Comparison of ENCODE assay signal across 8 mouse cellular contexts in the genomic region with DNA sequence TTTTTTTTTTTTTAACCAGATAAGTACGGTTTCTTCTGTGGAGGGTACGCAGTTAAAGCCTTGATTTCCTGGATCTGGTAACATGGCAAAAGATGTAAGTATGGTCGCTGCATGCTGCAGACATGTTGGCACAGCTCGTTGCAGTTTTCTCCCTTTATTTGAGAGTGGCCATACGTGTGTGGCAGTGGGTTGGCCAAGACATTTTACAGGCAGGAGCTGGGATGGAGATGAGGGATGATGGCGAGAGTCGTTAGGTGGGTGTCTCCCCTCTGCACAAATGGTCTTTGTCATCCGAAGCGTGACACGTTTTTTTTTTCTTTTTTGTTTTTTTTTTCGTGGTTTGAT. TPM values are rescaled to one million over a fixed set of nuclear protein-coding genes. Genes with fewer than 3 reads are reported as not detected.
DNase-seq lines count a peak whose midpoint lies in the region; ATAC-seq and TF ChIP-seq lines count a peak whose summit lies in the region.

No protein-coding gene starts in this region.

- H3K27ac ChIP-seq in heart, embryonic 13.5 days (replicated peaks): peak overlapping the region; percentile 77; the same call in 1 of the 2 replicates
- H3K27ac ChIP-seq in forebrain, postnatal 0 days (ENCODE audit: low read depth, low read length): peak overlapping the region; percentile 85
- no peak overlapping the region for H3K27ac ChIP-seq in midbrain, embryonic 12.5 days (replicated peaks)

- no peak for DNase-seq in heart, adult 8-10 months (ENCODE audit: low spot score)
- DNase-seq in G1E (ENCODE audit: low spot score): no peak
- DNase-seq in forebrain, postnatal 0 days: peak; percentile 52
- no peak for DNase-seq in urinary bladder, postnatal 4 days (ENCODE audit: low spot score in 2 of 2)
- no peak for DNase-seq in spleen, postnatal 14 days (ENCODE audit: low spot score in 2 of 2)
- DNase-seq in gastrocnemius, adult 8-10 months (ENCODE audit: low spot score in 2 of 2): no peak

- H3K4me3 ChIP-seq in heart, embryonic 13.5 days: peak overlapping the region; percentile 88
- H3K4me3 ChIP-seq in G1E (ENCODE audit: low read depth, low read length): peak overlapping the region; percentile 82
- H3K4me3 ChIP-seq in forebrain, postnatal 0 days (ENCODE audit: low read depth, low read length): peak overlapping the region; percentile 85
- H3K4me3 ChIP-seq in midbrain, embryonic 12.5 days: peak overlapping the region; percentile 75

- ATAC-seq in heart, embryonic 13.5 days (ENCODE audit: extremely low read depth, insufficient number of reproducible peaks, low FRiP score, low TSS enrichment): no peak
- no peak for ATAC-seq in G1E (ENCODE audit: extremely low read depth, insufficient number of reproducible peaks, low FRiP score, poor library complexity, severe bottlenecking)
- ATAC-seq in forebrain, postnatal 0 days: no peak
- no peak for ATAC-seq in midbrain, embryonic 12.5 days (ENCODE audit: low FRiP score, low read depth)

- no peaks in the 10 kb centered on the region for H3K9me3 ChIP-seq in heart, embryonic 13.5 days
- no peaks in the 10 kb centered on the region for H3K9me3 ChIP-seq in G1E (replicated peaks)
- H3K9me3 ChIP-seq in forebrain, postnatal 0 days (ENCODE audit: low read length): no peaks in the 10 kb centered on the region
- H3K9me3 ChIP-seq in midbrain, embryonic 12.5 days: no peaks in the 10 kb centered on the region

- H3K4me2 ChIP-seq in heart, embryonic 13.5 days: peak overlapping the region; percentile 91
- H3K4me2 ChIP-seq in forebrain, postnatal 0 days (ENCODE audit: low read depth): peak overlapping the region; percentile 82
- peak overlapping the region; percentile 87 for H3K4me2 ChIP-seq in midbrain, embryonic 12.5 days (replicated peaks)

- TF ChIP-seq CTCF in G1E (IDR thresholded peaks at IDR 0.05; ENCODE audit: low read depth, low read length): no peak
- TF ChIP-seq CTCF in forebrain, postnatal 0 days (IDR thresholded peaks at IDR 0.05; ENCODE audit: low read depth): no peak

- WGBS in heart, embryonic 13.5 days: 16% methylated on average over 11 of the region's 11 CpGs
- 5% methylated on average over 11 of the region's 11 CpGs for WGBS in forebrain, postnatal 0 days
- WGBS in midbrain, embryonic 12.5 days: 8% methylated on average over 11 of the region's 11 CpGs

- peaks cover 46% of the 10 kb centered on the region for H3K36me3 ChIP-seq in heart, embryonic 13.5 days
- H3K36me3 ChIP-seq in G1E (replicated peaks): peaks cover 47% of the 10 kb centered on the region
- H3K36me3 ChIP-seq in forebrain, postnatal 0 days (ENCODE audit: insufficient read depth): peaks cover 36% of the 10 kb centered on the region
- H3K36me3 ChIP-seq in midbrain, embryonic 12.5 days: peaks cover 44% of the 10 kb centered on the region

- H3K4me1 ChIP-seq in heart, embryonic 13.5 days: peaks cover 34% of the 10 kb centered on the region
- peaks cover 57% of the 10 kb centered on the region for H3K4me1 ChIP-seq in G1E (ENCODE audit: insufficient read depth, low read depth, low read length)
- peaks cover 4% of the 10 kb centered on the region; the same call in 1 of the 2 replicates for H3K4me1 ChIP-seq in forebrain, postnatal 0 days (ENCODE audit: insufficient read depth)
- H3K4me1 ChIP-seq in midbrain, embryonic 12.5 days: peaks cover 21% of the 10 kb centered on the region

- peak overlapping the region; percentile 100 for H3K9ac ChIP-seq in heart, embryonic 13.5 days
- H3K9ac ChIP-seq in forebrain, postnatal 0 days: peak overlapping the region; percentile 91
- H3K9ac ChIP-seq in midbrain, embryonic 12.5 days (replicated peaks): peak overlapping the region; percentile 87

- H3K27me3 ChIP-seq in heart, embryonic 13.5 days (replicated peaks): no peaks in the 10 kb centered on the region
- no peaks in the 10 kb centered on the region; the same call in 1 of the 2 replicates for H3K27me3 ChIP-seq in G1E (ENCODE audit: insufficient read depth, low read length)
- H3K27me3 ChIP-seq in forebrain, postnatal 0 days (ENCODE audit: insufficient read depth, low read length): no peaks in the 10 kb centered on the region
- peaks cover 3% of the 10 kb centered on the region; the same call in 1 of the 2 replicates for H3K27me3 ChIP-seq in midbrain, embryonic 12.5 days

RNA-seq across cellular contexts. Expression of a gene that starts 1.1 kb away (rescaled TPM):
- 81.5 and 87.5 TPM in 2 replicates for polyA plus RNA-seq in heart, embryonic 13.5 days (2015; fragmentation: Nextera tagmentation; extraction: Ambion mirVana)
- 10 to 100 TPM; 34.4 to 43.9 (median 38.3) TPM for total RNA-seq in heart, adult 8-10 months (2022)
- total RNA-seq in G1E (2014; fragmentation: Nextera tagmentation): 237 and 247 TPM in 2 replicates
- total RNA-seq in G1E (2017): 129 and 155 TPM in 2 replicates
- 29.6 and 68.6 TPM in 2 replicates for polyA plus RNA-seq in G1E (2012)
- 80.4 and 81.5 TPM in 2 replicates for total RNA-seq in forebrain, postnatal 0 days (2014; rRNA removed)
- polyA plus RNA-seq in forebrain, postnatal 0 days (2015; fragmentation: Nextera tagmentation; extraction: Ambion mirVana): 80.8 and 96.8 TPM in 2 replicates
- polyA plus RNA-seq in midbrain, embryonic 12.5 days (2016; fragmentation: Nextera tagmentation; extraction: Ambion mirVana): 173 and 178 TPM in 2 replicates
- 10 to 100 TPM; 49.4 to 70.8 (median 63.2) TPM for total RNA-seq in gastrocnemius, adult 8-10 months (2022)

RNA-seq across cellular contexts. Expression of a gene that starts 51.6 kb away (rescaled TPM):
- polyA plus RNA-seq in heart, embryonic 13.5 days (2015; fragmentation: Nextera tagmentation; extraction: Ambion mirVana): 32.2 and 36.0 TPM in 2 replicates
- 10 to 100 TPM; 28.3 to 38.8 (median 33.8) TPM for total RNA-seq in heart, adult 8-10 months (2022)
- total RNA-seq in G1E (2014; fragmentation: Nextera tagmentation): 5.8 and 7.0 TPM in 2 replicates
- total RNA-seq in G1E (2017): 9.3 and 12.6 TPM in 2 replicates
- 10.2 and 13.4 TPM in 2 replicates for polyA plus RNA-seq in G1E (2012)
- 21.1 and 24.9 TPM in 2 replicates for total RNA-seq in forebrain, postnatal 0 days (2014; rRNA removed)
- 13.9 and 25.9 TPM in 2 replicates for polyA plus RNA-seq in forebrain, postnatal 0 days (2015; fragmentation: Nextera tagmentation; extraction: Ambion mirVana)
- 36.5 and 47.8 TPM in 2 replicates for polyA plus RNA-seq in midbrain, embryonic 12.5 days (2016; fragmentation: Nextera tagmentation; extraction: Ambion mirVana)
- 10 to 100 TPM; 12.0 to 21.5 (median 17.1) TPM for total RNA-seq in gastrocnemius, adult 8-10 months (2022)

RNA-seq across cellular contexts. Expression of a gene that starts 51.7 kb away (rescaled TPM):
- 24.6 and 26.7 TPM in 2 replicates for polyA plus RNA-seq in heart, embryonic 13.5 days (2015; fragmentation: Nextera tagmentation; extraction: Ambion mirVana)
- total RNA-seq in heart, adult 8-10 months (2022): 10 to 100 TPM; 67.1 to 79.4 (median 73.3) TPM
- total RNA-seq in G1E (2014; fragmentation: Nextera tagmentation): 15.7 and 19.5 TPM in 2 replicates
- total RNA-seq in G1E (2017): 24.0 and 28.5 TPM in 2 replicates
- 2.9 and 4.6 TPM in 2 replicates for polyA plus RNA-seq in G1E (2012)
- 33.7 and 34.3 TPM in 2 replicates for total RNA-seq in forebrain, postnatal 0 days (2014; rRNA removed)
- polyA plus RNA-seq in forebrain, postnatal 0 days (2015; fragmentation: Nextera tagmentation; extraction: Ambion mirVana): 24.2 and 27.2 TPM in 2 replicates
- polyA plus RNA-seq in midbrain, embryonic 12.5 days (2016; fragmentation: Nextera tagmentation; extraction: Ambion mirVana): 30.9 and 33.5 TPM in 2 replicates
- 10 to 100 TPM; 80.1 to 95.6 (median 88.1) TPM for total RNA-seq in gastrocnemius, adult 8-10 months (2022)

RNA-seq across cellular contexts. Expression of a gene that starts 57.0 kb away (rescaled TPM):
- polyA plus RNA-seq in heart, embryonic 13.5 days (2015; fragmentation: Nextera tagmentation; extraction: Ambion mirVana): 0.13 TPM in 1 of 2 replicates, not detected in the other
- not detected for total RNA-seq in heart, adult 8-10 months (2022)
- total RNA-seq in G1E (2014; fragmentation: Nextera tagmentation) (not detected in 2 replicates), G1E (2017) (0.33 TPM in 1 of 2 replicates, not detected in the other)
- not detected in 2 replicates for polyA plus RNA-seq in G1E (2012)
- not detected in 2 replicates for total RNA-seq in forebrain, postnatal 0 days (2014; rRNA removed)
- polyA plus RNA-seq in forebrain, postnatal 0 days (2015; fragmentation: Nextera tagmentation; extraction: Ambion mirVana): not detected in 2 replicates
- not detected in 2 replicates for polyA plus RNA-seq in midbrain, embryonic 12.5 days (2016; fragmentation: Nextera tagmentation; extraction: Ambion mirVana)
- not detected for total RNA-seq in gastrocnemius, adult 8-10 months (2022)
